Mouse (Mus musculus): ENCODE data around the gene Rinl. TPM values are rescaled to one million over a fixed set of nuclear protein-coding genes. Genes with fewer than 3 reads are reported as not detected.
A peak's percentile ranks its signal among the peaks of the same experiment; 100 is the strongest.

Rinl gene
- polyA plus RNA-seq, 1 experiment from 2014 or later: 2.4 TPM

GRCm38 (mm10) chr7:28761907-28762306 lies 26.9 kb upstream of the Rinl start:
- ATAC-seq (ENCODE audit: low FRiP score, low TSS enrichment): no peak
- H3K36me3 ChIP-seq (ENCODE audit: control insufficient read depth, insufficient read depth, low read length): peaks cover 41% of the 10 kb centered on the region
- whole genome bisulfite sequencing: 94% methylated on average over 9 of the region's 9 CpGs
- H3K4me3 ChIP-seq (replicated peaks; ENCODE audit: low read depth, low read length): no peak overlapping the region
- H3K4me2 ChIP-seq (ENCODE audit: low read length): no peak overlapping the region
- no peaks in the 10 kb centered on the region for H3K9me3 ChIP-seq (ENCODE audit: control insufficient read depth, low read length)
- no peak overlapping the region for H3K9ac ChIP-seq (replicated peaks; ENCODE audit: low read length)
- no peak for DNase-seq
- 0 out of 2 replicates have a peak, but pooled peaks cover 6% of the 10 kb centered on the region for H3K4me1 ChIP-seq (ENCODE audit: control insufficient read depth, insufficient read depth, low read length)
- no peaks in the 10 kb centered on the region for H3K27me3 ChIP-seq (ENCODE audit: control insufficient read depth, insufficient read depth, low read length)
- no peak overlapping the region for H3K27ac ChIP-seq (replicated peaks; ENCODE audit: low read depth, low read length)

DNA sequence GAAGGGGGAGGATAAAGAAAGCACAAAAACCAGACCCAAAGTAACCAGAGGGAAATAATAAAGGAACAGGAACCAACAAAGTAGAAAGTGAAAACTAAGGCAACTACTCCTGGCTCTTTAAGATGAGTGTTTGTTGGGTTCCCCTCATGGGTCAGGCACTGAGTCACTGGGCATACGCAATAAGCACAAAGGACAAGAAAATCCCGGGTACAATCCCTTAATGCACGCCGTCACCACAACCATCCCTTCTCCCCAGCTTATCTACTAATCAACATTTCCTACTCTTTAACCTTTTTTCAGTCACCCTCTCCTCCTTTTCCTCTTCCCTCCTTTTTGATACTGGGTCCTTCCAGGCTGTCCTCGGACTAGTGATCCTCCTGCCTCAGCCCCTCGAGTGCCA lies 23.6 kb upstream of the Rinl start:
- ATAC-seq (ENCODE audit: low FRiP score, low TSS enrichment) (no peak), DNase-seq (no peak)
- Histone ChIP-seq H3K36me3 (ENCODE audit: control insufficient read depth, insufficient read depth, low read length) (peaks cover 17% of the 10 kb centered on the region), H3K9me3 (ENCODE audit: control insufficient read depth, low read length) (no peaks in the 10 kb centered on the region), H3K4me3 (replicated peaks; ENCODE audit: low read depth, low read length) (no peak overlapping the region), H3K4me2 (ENCODE audit: low read length) (peak overlapping the region; percentile 62), H3K4me1 (ENCODE audit: control insufficient read depth, insufficient read depth, low read length) (peaks cover 16% of the 10 kb centered on the region), H3K27me3 (ENCODE audit: control insufficient read depth, insufficient read depth, low read length) (no peaks in the 10 kb centered on the region), H3K27ac (replicated peaks; ENCODE audit: low read depth, low read length) (no peak overlapping the region), H3K9ac (replicated peaks; ENCODE audit: low read length) (no peak overlapping the region)
- WGBS: 87% methylated on average over 6 of the region's 6 CpGs

GRCm38 (mm10) chr7:28766173-28766879 lies 22.4 kb upstream of the Rinl start, which contains the start of gene Sirt2:
Gene Sirt2 (plus strand): TSS chr7:28766735.
- DNase-seq (peak; percentile 99), ATAC-seq (ENCODE audit: low FRiP score, low TSS enrichment) (peak; percentile 98)
- no peaks in the 10 kb centered on the region for H3K9me3 ChIP-seq (ENCODE audit: control insufficient read depth, low read length)
- H3K27me3 ChIP-seq (ENCODE audit: control insufficient read depth, insufficient read depth, low read length): no peaks in the 10 kb centered on the region
- H3K4me1 ChIP-seq (ENCODE audit: control insufficient read depth, insufficient read depth, low read length): peaks cover 16% of the 10 kb centered on the region
- peak within 1 kb of the TSS; percentile 66 for H3K9ac ChIP-seq (replicated peaks; ENCODE audit: low read length)
- peak within 1 kb of the TSS; percentile 72 for H3K4me3 ChIP-seq (replicated peaks; ENCODE audit: low read depth, low read length)
- H3K27ac ChIP-seq (replicated peaks; ENCODE audit: low read depth, low read length): no peak within 1 kb of the TSS
- WGBS: under 1% methylated on average over 45 of the region's 45 CpGs
- H3K4me2 ChIP-seq (ENCODE audit: low read length): peak within 1 kb of the TSS; percentile 75
- peaks cover 8% of the 10 kb centered on the region for H3K36me3 ChIP-seq (ENCODE audit: control insufficient read depth, insufficient read depth, low read length)

- peak; percentile 44 for DNase-seq
- Histone ChIP-seq H3K4me2 (ENCODE audit: low read length) (peak overlapping the region; percentile 75), H3K4me3 (replicated peaks; ENCODE audit: low read depth, low read length) (peak overlapping the region; percentile 72), H3K27ac (replicated peaks; ENCODE audit: low read depth, low read length) (no peak overlapping the region), H3K27me3 (ENCODE audit: control insufficient read depth, insufficient read depth, low read length) (no peaks in the 10 kb centered on the region), H3K36me3 (ENCODE audit: control insufficient read depth, insufficient read depth, low read length) (peaks cover 4% of the 10 kb centered on the region), H3K4me1 (ENCODE audit: control insufficient read depth, insufficient read depth, low read length) (peaks cover 16% of the 10 kb centered on the region), H3K9ac (replicated peaks; ENCODE audit: low read length) (peak overlapping the region; percentile 66), H3K9me3 (ENCODE audit: control insufficient read depth, low read length) (no peaks in the 10 kb centered on the region)
- 4% methylated on average over 14 of the region's 14 CpGs for WGBS
- ATAC-seq (ENCODE audit: low FRiP score, low TSS enrichment): 0 out of 2 replicates have a peak, but pooled peaks have one; percentile 3
Observed at GRCm38 (mm10) chr7:28766910-28767309, 21.9 kb upstream of the Rinl start.

GRCm38 (mm10) chr7:28767462-28767965 lies 21.3 kb upstream of the Rinl start, which contains the start of gene Nfkbib:
Gene Nfkbib (minus strand): TSS chr7:28767512.
- Histone ChIP-seq H3K9ac (replicated peaks; ENCODE audit: low read length) (peak within 1 kb of the TSS; percentile 66), H3K27me3 (ENCODE audit: control insufficient read depth, insufficient read depth, low read length) (no peaks in the 10 kb centered on the region), H3K4me1 (ENCODE audit: control insufficient read depth, insufficient read depth, low read length) (peaks cover 16% of the 10 kb centered on the region), H3K36me3 (ENCODE audit: control insufficient read depth, insufficient read depth, low read length) (peaks cover 8% of the 10 kb centered on the region; the same call in 1 of the 2 replicates), H3K4me3 (replicated peaks; ENCODE audit: low read depth, low read length) (peak within 1 kb of the TSS; percentile 72), H3K27ac (replicated peaks; ENCODE audit: low read depth, low read length) (no peak within 1 kb of the TSS), H3K9me3 (ENCODE audit: control insufficient read depth, low read length) (no peaks in the 10 kb centered on the region), H3K4me2 (ENCODE audit: low read length) (peak within 1 kb of the TSS; percentile 75)
- no peak for ATAC-seq (ENCODE audit: low FRiP score, low TSS enrichment)
- 60% methylated on average over 7 of the region's 7 CpGs for WGBS
- DNase-seq: no peak

GRCm38 (mm10) chr7:28769414-28769958 lies 19.3 kb upstream of the Rinl start:
- no peaks in the 10 kb centered on the region for H3K27me3 ChIP-seq (ENCODE audit: control insufficient read depth, insufficient read depth, low read length)
- peaks cover 16% of the 10 kb centered on the region for H3K4me1 ChIP-seq (ENCODE audit: control insufficient read depth, insufficient read depth, low read length)
- 94% methylated on average over 9 of the region's 9 CpGs for WGBS
- no peak overlapping the region for H3K9ac ChIP-seq (replicated peaks; ENCODE audit: low read length)
- ATAC-seq (ENCODE audit: low FRiP score, low TSS enrichment) (no peak), DNase-seq (no peak)
- H3K27ac ChIP-seq (replicated peaks; ENCODE audit: low read depth, low read length): no peak overlapping the region
- no peak overlapping the region for H3K4me2 ChIP-seq (ENCODE audit: low read length)
- no peak overlapping the region for H3K4me3 ChIP-seq (replicated peaks; ENCODE audit: low read depth, low read length)
- peaks cover 12% of the 10 kb centered on the region; the same call in 1 of the 2 replicates for H3K36me3 ChIP-seq (ENCODE audit: control insufficient read depth, insufficient read depth, low read length)
- H3K9me3 ChIP-seq (ENCODE audit: control insufficient read depth, low read length): no peaks in the 10 kb centered on the region

- 92% methylated on average over 3 of the region's 3 CpGs for WGBS
- Histone ChIP-seq H3K4me1 (ENCODE audit: control insufficient read depth, insufficient read depth, low read length) (peaks cover 14% of the 10 kb centered on the region), H3K9me3 (ENCODE audit: control insufficient read depth, low read length) (no peaks in the 10 kb centered on the region)
Observed at GRCm38 (mm10) chr7:28770309-28770708, 18.5 kb upstream of the Rinl start.

DNA sequence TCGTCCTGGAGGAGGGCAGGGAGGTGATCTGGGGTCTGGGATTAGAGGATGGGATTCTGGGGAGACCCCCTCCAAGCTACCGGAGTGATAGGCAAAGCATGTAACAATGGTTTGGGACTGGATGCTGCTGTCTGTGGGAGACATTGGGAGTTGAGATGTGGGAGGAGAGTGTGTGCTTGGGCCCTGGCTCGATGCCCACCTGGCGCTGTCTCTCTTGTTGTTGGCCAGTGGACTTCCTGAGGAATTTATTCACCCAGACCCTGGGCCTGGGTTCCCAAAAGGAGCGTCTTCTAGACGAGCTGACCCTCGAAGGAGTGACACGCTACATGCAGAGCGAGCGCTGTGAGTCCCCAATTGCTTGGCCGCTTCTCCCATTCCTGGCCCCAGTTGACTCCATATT lies 16.9 kb upstream of the Rinl start:
- Histone ChIP-seq H3K9ac (replicated peaks; ENCODE audit: low read length) (no peak overlapping the region), H3K4me2 (ENCODE audit: low read length) (no peak overlapping the region), H3K4me1 (ENCODE audit: control insufficient read depth, insufficient read depth, low read length) (peaks cover 10% of the 10 kb centered on the region), H3K9me3 (ENCODE audit: control insufficient read depth, low read length) (no peaks in the 10 kb centered on the region), H3K27me3 (ENCODE audit: control insufficient read depth, insufficient read depth, low read length) (no peaks in the 10 kb centered on the region), H3K4me3 (replicated peaks; ENCODE audit: low read depth, low read length) (no peak overlapping the region), H3K27ac (replicated peaks; ENCODE audit: low read depth, low read length) (no peak overlapping the region), H3K36me3 (ENCODE audit: control insufficient read depth, insufficient read depth, low read length) (peaks cover 14% of the 10 kb centered on the region; the same call in 1 of the 2 replicates)
- ATAC-seq (ENCODE audit: low FRiP score, low TSS enrichment): no peak
- DNase-seq: no peak
- WGBS: 92% methylated on average over 11 of the region's 11 CpGs

More at GRCm38 (mm10) chr7:28770309-28770708, 18.5 kb upstream of the Rinl start:
- no peaks in the 10 kb centered on the region for H3K27me3 ChIP-seq (ENCODE audit: control insufficient read depth, insufficient read depth, low read length)
- H3K4me3 ChIP-seq (replicated peaks; ENCODE audit: low read depth, low read length): no peak overlapping the region
- H3K27ac ChIP-seq (replicated peaks; ENCODE audit: low read depth, low read length): no peak overlapping the region
- no peak overlapping the region for H3K4me2 ChIP-seq (ENCODE audit: low read length)
- ATAC-seq (ENCODE audit: low FRiP score, low TSS enrichment): no peak
- no peak for DNase-seq
- H3K36me3 ChIP-seq (ENCODE audit: control insufficient read depth, insufficient read depth, low read length): peaks cover 12% of the 10 kb centered on the region; the same call in 1 of the 2 replicates
- H3K9ac ChIP-seq (replicated peaks; ENCODE audit: low read length): no peak overlapping the region
